Mouse (Mus musculus) mouse embryonic stem cell (cell line): ENCODE results near the gene Tedc1.
"Not testable (repeated sequence)": the region's sequence is repeated elsewhere in the genome, so short reads cannot be mapped to it uniquely, and the experiment has no call there.

Source experiments
- in situ Hi-C, 2 experiments: fragments of 300-500 bp; cut with MboI; formaldehyde crosslinking; loops; 1 replicate in 1 of 2; 3 replicates in 1 of 2; pipeline ENCODE4 v1.14.3; 2019 to 2020; ENCODE audit warnings: low sequenced_read_pairs in 2 of 2, low pct_unique_long_range_greater_than_20kb in 1 of 2, mixed read lengths in 1 of 2; ENCODE audit not compliant: unreplicated experiment in 1 of 2

The Tedc1 gene

DNA sequence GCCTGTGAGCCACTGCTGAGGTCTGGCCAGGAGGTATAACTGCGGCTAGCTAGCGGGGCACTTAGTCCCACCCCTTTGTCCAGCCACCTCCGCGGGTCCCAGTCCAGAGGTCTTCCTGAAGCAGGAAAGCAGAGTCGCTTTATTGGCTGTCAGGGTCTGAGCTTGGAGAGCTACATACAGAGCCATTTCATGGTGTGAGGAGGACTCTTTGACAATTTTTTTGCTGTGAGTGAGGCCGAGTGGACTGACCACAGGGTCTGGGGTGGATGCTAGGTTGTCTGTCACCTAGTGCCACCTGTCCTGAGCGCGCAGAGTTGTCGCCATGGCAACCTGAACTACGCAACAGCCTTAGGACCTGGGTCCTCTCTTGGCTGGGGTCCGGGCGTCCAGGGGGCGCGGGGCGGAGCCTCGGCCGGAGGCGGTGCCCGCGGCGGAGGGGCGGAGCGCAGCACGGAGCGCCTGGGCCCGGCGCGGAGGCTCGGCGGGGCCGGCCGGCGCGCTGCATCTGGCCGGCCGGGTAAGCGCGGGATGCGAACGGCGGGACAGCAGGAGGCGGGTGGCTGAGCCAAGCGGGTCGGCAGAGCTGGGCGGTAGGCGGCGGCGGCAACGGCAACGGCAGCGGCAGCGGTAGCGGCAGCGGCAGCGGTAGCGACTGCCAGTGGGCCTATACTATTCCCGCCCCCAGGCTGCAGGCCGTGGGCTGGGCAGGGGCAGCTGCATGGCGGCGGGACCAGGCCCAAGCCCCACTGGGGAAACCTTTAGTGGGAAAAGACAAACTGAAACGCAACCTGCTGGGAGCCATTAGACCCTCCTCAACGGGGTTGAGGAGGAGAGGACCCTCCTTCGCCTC is 29.4 kb downstream of the Tedc1 start, which contains the start of gene Tmem121:
TSS of gene Tmem121 (plus strand) at position 489 of the 850 bp plus-strand sequence.
- in situ Hi-C loops: loop anchor here in 1 of 2 experiments (10.0 kb wide), 1 partner anchor 311 kb away; no protein-coding TSS in a partner anchor

DNA sequence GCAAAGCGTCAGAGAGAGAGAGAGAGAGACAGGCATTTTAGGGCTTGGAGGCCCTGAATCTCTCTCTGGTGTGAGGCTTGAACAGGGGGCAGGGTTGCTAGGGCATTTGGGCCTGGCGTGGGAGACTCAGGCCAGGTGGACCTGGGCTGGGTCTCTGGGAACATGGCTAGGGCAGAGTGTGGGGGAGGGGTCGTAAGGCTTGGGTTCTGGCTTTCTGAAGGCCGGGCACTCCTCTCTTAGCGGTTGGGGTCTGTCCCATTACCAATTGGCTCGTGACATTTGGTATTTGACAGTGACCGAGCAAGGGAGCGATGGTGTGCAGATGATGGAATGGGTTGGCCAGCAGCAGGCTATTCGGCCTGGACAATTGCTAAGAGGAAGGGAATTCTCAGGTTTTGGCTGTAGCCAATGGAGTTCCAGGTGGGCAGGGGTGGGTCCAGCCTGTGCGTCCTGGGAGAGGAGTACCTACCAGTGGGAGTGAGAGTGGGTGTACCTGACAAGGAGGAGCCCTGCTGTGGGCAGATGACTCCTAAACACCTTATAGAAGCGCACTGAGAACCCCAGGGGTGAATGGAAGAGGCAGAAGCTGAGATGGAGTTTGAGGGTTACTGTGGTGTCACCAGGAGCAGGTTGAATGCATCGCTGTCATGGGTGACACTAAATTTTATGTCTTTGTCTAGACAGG is 30.2 kb downstream of the Tedc1 start:
- in situ Hi-C loops: loop anchor here in 1 of 2 experiments (10.0 kb wide), 1 partner anchor 312 kb away; no protein-coding TSS in a partner anchor

DNA sequence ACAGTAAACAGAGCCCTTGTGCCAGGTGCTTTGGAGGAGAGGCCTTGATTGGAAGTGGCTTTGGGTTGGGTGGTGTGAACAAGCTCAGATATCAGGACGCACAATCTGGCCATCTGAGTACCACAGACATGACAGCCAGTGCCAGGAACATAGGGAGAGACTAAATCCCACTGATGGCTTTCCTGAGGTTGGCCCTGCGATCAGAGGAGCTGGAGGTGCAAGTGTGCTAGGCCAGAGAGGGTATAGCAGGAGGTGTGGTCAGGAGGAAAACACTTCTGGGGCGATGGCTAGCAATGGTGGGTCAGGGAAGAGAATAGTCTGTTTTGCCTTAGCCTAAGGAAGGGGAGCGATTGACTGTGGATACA is 30.8 kb downstream of the Tedc1 start:
- in situ Hi-C loops: loop anchor here in 1 of 2 experiments (10.0 kb wide), 1 partner anchor 312 kb away; no protein-coding TSS in a partner anchor

DNA sequence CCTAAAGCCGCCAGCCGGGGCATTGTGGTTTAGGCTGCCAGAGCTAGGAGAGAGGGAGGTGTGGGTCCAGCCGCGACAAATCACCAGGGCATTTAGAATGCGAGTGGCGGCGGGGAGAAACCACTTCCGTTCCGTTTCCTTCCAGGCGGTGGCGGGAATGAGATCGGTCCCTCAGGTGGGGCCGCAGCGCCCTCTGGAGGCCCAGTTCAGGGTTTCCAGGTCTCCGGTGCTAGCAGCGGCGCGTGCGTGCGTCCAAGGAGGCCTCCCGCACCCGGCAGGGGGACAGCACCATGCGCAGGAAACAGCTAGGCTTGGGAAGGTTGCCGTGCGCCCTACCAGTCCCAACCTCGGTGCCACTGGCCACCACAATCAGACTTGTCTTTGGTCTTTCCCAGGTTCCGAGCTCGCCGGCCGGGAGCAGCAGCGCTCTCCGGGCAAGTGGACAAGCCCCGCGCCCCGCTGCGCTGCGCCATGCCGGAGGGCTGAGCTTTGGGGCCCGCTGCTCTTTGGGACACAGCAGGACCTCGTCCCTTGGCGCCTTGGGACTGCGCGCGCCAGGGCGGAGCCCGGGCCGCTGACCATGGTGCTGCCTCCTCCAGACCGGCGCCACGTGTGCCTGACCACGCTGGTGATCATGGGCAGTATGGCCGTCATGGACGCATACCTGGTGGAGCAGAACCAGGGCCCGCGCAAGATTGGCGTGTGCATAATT is 31.5 kb downstream of the Tedc1 start:
- in situ Hi-C loops: loop anchor here in 1 of 2 experiments (10.0 kb wide), 1 partner anchor 313 kb away; no protein-coding TSS in a partner anchor

DNA sequence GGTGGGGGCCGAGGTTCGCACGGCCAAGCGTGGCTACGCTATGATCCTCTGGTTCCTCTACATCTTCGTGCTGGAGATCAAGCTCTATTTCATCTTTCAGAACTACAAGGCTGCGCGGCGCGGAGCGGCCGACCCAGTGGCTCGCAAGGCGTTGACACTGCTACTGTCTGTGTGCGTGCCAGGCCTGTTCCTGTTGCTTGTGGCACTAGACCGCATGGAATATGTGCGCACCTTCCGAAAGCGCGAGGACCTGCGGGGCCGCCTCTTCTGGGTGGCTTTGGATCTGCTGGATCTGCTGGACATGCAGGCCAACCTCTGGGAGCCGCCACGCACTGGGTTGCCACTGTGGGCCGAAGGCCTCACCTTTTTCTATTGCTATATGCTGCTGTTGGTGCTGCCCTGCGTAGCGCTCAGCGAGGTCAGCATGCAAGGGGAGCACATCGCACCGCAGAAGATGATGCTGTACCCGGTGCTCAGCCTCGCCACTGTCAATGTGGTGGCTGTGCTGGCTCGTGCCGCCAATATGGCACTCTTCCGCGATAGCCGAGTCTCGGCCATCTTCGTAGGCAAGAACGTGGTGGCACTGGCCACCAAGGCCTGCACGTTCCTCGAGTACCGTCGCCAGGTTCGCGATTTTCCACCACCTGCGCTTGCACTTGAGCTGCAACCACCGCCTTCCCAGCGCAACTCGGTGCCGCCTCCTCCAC is 32.3 kb downstream of the Tedc1 start:
- in situ Hi-C loops: loop anchor here in 1 of 2 experiments (10.0 kb wide), 1 partner anchor 314 kb away; no protein-coding TSS in a partner anchor

DNA sequence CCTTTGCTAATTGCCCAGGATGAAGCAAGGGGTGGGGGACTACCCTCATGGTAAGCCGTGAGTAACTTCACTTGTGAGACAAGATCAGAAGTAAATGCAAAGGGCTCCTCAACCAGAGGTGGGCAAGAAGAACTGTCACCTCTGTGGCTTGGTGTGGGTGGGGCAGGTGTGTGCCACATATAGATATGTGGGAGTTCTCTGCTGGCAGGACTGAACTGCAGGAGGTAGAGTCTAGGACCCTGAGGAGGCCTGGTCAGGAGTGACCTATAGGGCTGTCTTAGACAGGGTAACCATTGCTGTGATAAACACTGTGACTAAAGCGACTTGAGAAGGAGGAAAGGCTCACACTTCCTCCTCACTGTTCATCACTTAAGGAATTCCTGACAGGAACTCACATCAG is 37.2 kb downstream of the Tedc1 start:
- in situ Hi-C loops: no loop called here

DNA sequence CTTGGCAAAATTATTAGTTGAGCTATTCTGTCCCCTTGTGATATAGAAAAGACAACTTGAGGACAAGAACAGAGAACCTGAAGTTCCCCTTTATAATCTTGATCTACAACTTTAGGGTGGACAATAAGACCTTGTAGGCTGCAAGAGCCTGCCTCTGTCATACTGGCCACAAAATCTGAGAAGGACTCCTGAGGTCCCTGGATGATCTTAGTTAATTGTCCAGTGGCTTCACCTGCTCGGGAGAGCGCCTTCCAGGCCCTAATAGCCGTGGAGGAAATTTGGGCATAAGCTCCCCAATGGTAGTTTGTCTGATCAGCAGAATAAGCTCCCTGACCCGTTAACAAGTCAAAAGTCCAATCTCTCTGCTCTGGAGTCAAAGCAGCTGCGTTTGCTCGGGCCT is 42.9 kb downstream of the Tedc1 start:
- in situ Hi-C loops: not testable (repeated sequence)

DNA sequence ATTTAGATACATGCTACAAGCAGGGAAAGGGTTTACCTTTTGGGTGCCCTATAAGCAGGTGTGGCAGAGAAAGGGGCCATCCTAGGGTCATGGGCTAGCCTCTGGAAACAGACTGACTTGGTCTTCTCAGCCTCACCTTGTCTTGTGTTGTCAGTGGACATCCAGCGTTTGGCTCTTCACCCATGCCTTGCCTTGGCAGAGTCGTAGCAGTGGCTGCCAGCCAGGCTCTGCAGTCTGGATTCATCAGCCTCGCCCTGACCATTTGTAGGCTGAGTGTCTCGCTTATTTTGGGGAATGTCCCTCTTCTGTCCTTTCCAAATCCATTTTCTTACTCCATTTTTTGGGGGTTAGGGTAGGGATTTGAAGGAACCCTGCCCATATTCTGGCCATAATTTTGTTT is 45.1 kb downstream of the Tedc1 start:
- in situ Hi-C loops: loop anchor here (25.0 kb wide), 4 partner anchors 386 to 936 kb away; no protein-coding TSS in a partner anchor

DNA sequence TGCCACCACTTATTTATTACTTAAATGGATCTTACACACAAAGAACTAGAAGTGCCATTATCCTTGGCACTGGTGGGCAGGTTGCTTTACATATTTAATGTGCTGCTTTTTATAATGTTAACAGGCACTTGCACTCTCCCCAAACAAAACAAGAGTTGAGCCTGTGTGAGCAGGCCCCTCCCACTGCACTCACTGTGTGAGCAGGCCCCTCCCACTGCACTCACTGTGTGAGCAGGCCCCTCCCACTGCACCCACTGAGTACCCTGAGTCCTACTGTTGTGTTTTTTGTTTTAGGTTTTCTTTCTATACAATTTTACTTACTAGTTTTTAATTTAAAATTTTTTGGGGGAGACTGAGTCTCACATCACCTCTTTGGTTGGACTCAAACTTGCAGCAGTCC is 45.8 kb downstream of the Tedc1 start:
- in situ Hi-C loops: loop anchor here (25.0 kb wide), 4 partner anchors 385 to 935 kb away; no protein-coding TSS in a partner anchor

DNA sequence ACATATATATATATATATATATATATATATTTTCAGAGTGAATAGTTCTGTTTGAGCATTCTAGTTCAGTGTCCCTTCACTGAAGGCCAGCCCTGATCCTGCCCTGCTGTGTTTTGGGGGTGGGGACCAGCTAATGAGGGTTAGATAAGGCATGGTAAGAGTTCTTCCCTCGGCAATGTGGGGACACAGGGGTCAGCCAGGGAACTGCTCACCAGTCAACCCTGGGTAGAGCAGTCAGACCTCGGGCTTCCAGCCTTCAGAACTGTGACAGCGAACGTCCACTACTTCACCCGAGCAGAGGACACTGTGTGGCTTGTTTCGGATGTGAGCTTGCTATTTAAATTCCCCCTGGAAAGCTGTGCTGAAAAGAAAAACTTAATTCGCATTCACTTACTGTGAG is 47.3 kb downstream of the Tedc1 start:
- in situ Hi-C loops: loop anchor here (25.0 kb wide), 4 partner anchors 384 to 934 kb away; no protein-coding TSS in a partner anchor

DNA sequence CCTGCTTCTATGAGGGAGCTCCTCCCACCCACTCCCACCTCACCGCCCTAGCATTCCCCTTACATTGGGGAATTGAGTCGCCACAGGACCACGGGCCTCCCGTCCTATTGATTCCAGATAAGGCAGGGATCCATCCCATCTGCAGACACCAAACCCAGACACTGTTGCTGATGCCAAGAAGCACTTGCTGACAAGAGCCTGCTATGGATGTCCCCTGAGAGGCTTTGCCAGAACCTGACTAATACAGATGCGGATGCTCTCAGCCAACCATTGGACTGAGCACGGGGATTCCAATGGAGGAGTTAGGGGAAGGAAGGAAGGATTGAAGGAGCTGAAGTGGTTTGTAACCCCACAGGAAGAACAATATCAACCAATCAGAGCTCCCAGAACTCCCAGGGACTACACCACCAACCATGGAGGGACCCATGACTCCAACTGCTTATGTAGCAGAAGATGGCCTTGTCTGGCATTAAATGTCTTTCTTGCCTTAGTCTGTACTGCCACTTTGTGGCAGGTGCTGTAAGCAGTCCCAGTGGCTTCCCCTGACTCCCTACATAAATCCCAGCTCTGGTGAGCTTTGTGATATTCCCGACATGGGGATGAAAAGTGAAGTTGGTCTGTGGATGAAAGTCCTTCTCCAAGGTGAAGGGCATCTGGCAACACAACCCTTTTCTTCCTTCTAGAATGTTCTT is 49.2 kb downstream of the Tedc1 start:
- in situ Hi-C loops: loop anchor here (25.0 kb wide), 4 partner anchors 382 to 932 kb away; no protein-coding TSS in a partner anchor

DNA sequence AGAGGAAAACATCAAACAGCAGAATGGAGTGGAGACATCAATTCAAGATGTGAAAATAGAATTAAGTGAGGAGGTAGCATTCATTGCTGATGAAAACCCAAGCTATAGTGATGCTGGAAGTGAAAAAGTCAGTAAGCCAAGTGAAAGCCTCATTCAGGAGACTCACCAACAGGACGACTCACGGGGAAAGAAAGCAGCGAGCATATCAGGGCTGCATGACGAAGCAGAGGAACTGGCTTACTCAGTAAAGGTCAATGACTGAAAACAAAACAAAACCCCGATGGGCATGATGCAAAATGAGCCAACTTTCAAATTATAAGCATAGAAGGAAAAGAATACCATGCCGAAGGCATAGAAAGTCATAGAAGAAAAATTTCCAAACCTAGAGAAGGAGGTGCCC is 51.5 kb downstream of the Tedc1 start:
- in situ Hi-C loops: loop anchor here (25.0 kb wide), 4 partner anchors 380 to 930 kb away; no protein-coding TSS in a partner anchor

DNA sequence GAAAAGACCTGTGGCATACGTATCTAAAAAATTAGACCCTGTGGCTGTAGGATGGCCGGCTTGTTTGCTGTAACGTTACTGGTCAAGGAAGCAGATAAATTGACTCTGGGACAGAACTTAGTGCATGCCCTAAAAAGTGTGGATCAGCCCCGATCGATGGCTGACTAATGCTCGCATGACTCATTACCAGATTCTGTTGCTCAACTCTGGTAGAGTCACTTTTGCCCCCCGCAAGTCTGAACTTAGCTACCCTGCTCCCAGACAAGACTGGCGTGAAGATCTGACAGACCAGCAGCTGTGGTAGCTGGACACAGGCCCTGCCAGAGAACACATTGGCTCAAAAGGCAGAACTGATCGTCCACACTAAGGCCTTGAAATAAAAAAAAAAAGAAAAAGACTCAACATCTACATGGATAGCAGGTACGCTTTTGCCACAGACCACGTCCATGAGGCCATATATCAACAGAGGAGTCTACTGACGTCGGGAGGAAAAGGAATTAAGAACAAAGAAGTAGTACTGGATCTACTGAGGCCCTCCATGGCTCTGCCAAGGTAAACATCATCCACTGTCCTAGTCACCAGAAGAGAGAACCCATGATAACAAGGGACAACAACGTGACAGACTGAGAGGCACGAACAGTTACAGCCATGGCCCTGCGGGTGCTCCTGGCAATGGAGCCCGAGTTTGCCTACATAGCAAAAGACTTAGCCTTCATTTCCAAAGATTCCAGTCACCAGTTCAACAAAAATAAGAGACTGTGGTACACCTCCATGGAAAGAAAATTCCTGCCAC is 54.6 kb downstream of the Tedc1 start:
- in situ Hi-C loops: loop anchor here (25.0 kb wide), 4 partner anchors 377 to 927 kb away; no protein-coding TSS in a partner anchor

DNA sequence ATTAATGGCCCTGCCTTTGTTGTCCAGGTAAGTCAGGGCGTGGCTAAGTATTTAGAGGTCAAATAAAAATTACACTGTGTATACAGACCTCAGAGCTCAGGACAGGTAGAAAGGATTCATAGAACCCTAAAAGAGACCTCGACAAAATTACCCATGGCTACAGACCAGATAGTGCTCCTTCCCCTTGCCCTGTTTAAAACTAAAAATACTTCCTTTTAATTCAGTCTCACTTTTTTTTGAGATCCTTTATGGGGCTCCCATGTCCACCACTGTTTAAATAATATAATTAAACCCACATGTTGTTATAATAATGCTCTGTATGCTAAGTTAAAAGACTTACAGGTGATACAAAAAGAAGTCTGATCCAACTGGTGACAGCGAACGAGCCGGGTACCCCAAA is 55.6 kb downstream of the Tedc1 start:
- in situ Hi-C loops: loop anchor here (25.0 kb wide), 4 partner anchors 376 to 926 kb away; no protein-coding TSS in a partner anchor

DNA sequence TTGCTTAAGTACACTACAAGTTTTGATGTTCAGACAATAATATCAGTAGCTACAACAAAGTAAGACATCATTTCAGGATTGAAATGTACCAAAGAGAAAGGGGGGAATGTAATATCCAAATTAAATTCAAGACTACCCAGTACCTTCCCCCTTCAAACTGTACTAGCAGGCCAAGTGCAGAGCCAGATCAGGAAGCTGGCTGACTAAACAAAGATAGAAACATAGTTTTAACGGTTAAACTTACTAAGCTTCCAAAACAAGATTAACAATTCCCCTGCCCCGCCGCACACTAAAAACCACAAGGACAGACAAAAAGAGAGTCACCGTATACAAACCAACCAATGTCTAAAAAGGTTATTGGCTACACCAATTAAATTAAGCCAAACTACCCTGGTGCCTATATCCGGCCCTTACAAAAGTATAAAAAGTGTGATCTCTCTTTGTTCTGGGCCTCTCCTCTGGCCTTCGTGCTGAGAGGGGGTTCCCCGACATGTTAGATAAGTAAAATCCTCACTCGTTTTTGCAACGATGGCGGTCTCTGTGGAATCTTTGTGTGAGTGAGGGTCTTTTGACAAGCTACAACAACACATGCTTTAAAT is 56.2 kb downstream of the Tedc1 start:
- in situ Hi-C loops: loop anchor here (25.0 kb wide), 4 partner anchors 375 to 925 kb away; no protein-coding TSS in a partner anchor

DNA sequence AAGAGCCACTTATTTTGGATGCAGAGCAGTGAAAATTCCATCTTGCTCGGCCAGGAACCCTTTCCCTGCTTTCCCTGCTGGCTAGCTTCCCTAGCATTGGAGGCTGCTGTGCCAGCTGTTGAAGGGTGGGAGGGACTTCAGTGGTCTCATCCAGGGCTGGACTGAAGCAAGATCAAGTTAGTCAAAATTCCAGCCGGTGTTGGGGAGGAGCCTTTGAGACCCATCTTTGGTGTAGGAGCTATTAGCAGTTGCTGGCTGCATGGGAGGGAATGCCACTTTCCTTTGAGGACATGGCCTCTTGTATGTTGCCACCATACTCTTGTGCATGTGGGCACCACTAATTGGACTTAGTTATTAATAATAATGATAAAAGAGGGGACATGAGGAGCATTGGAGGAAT is 57.0 kb downstream of the Tedc1 start:
- in situ Hi-C loops: loop anchor here (25.0 kb wide), 4 partner anchors 374 to 924 kb away; no protein-coding TSS in a partner anchor
